Mouse (Mus musculus): ENCODE data around the gene Olfr776.
"Not testable (repeated sequence)": the region's sequence is repeated elsewhere in the genome, so short reads cannot be mapped to it uniquely, and the experiment has no call there.

Gene Olfr776

GRCm38 (mm10) chr10:129258827-129259226 lies at the start of gene Olfr776:
Gene Olfr776 (plus strand): TSS chr10:129259127.
- no peak for DNase-seq (ENCODE audit: low read depth, low spot score)

- no peak for DNase-seq (ENCODE audit: low read depth, low spot score)
Observed at GRCm38 (mm10) chr10:129230737-129231136, 28.2 kb upstream of the Olfr776 start.

GRCm38 (mm10) chr10:129235904-129236303 lies 23.0 kb upstream of the Olfr776 start, which contains the start of gene Olfr774:
Gene Olfr774 (plus strand): TSS chr10:129236204.
- DNase-seq (ENCODE audit: low read depth, low spot score): no peak

- no peak for DNase-seq (ENCODE audit: low read depth, low spot score)
Observed at GRCm38 (mm10) chr10:129248112-129248511, 10.8 kb upstream of the Olfr776 start, which contains the start of gene Olfr775. Gene Olfr775 (plus strand): TSS chr10:129248412.

GRCm38 (mm10) chr10:129271081-129271535 lies 12.2 kb downstream of the Olfr776 start, which contains the start of gene Olfr777:
Gene Olfr777 (minus strand): TSS chr10:129271485.
- DNase-seq (ENCODE audit: low read depth, low spot score): no peak

GRCm38 (mm10) chr10:129312973-129313372 lies 54.0 kb downstream of the Olfr776 start:
- not testable (repeated sequence) for DNase-seq (ENCODE audit: low read depth, low spot score)

- not testable (repeated sequence) for DNase-seq (ENCODE audit: low read depth, low spot score)
Observed at GRCm38 (mm10) chr10:129313521-129313920, 54.6 kb downstream of the Olfr776 start.

All from retina, postnatal 7 days (tissue).